Mouse (Mus musculus) MEL (cell line): Measurements from ENCODE around the gene Prr15l. TPM values are rescaled to one million over a fixed set of nuclear protein-coding genes. Genes with fewer than 3 reads are reported as not detected.
A peak's percentile ranks its signal among the peaks of the same experiment; 100 is the strongest.

ENCODE experiments used
- DNase-seq: peaks from one replicate; pipeline ENCODE4 v3.0.0; 2011; ENCODE audit warnings: low read depth, low spot score
- H3K27ac ChIP-seq: 2 replicates; pipeline ENCODE4 v1.5.1; 2012; ENCODE audit warnings: low read depth, mild to moderate bottlenecking, control low read depth, low read length, moderate library complexity; ENCODE audit not compliant: control insufficient read depth
- H3K27me3 ChIP-seq, 2 experiments: fragments of 150-350 bp in 1 of 2; sonication (generic) in 1 of 2; 2 replicates each; pipeline ENCODE4 v1.6.1; 2012; ENCODE audit warnings: low read length in 2 of 2, mild to moderate bottlenecking in 2 of 2, improper control_type of control experiment in 1 of 2, moderate library complexity in 1 of 2; ENCODE audit not compliant: insufficient read depth in 2 of 2, control insufficient read depth in 1 of 2
- H3K36me3 ChIP-seq, 2 experiments: 2 replicates each; pipeline ENCODE4 v1.6.1; 2012 to 2014; ENCODE audit warnings: low read length in 2 of 2, improper control_type of control experiment in 1 of 2, inconsistent platforms in 1 of 2, mild to moderate bottlenecking in 1 of 2; ENCODE audit not compliant: insufficient read depth in 2 of 2, control insufficient read depth in 1 of 2
- H3K4me1 ChIP-seq, 2 experiments: fragments of 150-350 bp in 1 of 2; sonication (generic) in 1 of 2; 2 replicates each; pipeline ENCODE4 v1.6.1; 2012; ENCODE audit warnings: low read length in 2 of 2, improper control_type of control experiment in 1 of 2, mild to moderate bottlenecking in 1 of 2; ENCODE audit not compliant: insufficient read depth in 2 of 2, control insufficient read depth in 1 of 2
- H3K4me3 ChIP-seq, 2 experiments: fragments of 150-350 bp in 1 of 2; sonication (generic) in 1 of 2; 2 replicates each; pipeline ENCODE4 v1.5.1; 2012; ENCODE audit warnings: low read depth in 2 of 2, low read length in 2 of 2, mild to moderate bottlenecking in 2 of 2, moderate library complexity in 2 of 2, control low read depth in 1 of 2, improper control_type of control experiment in 1 of 2; ENCODE audit not compliant: control insufficient read depth in 1 of 2, insufficient read depth in 1 of 2
- H3K79me2 ChIP-seq: 2 replicates; pipeline ENCODE4 v1.6.1; 2012; ENCODE audit warnings: mild to moderate bottlenecking, low read length, moderate library complexity; ENCODE audit not compliant: control insufficient read depth, poor library complexity, insufficient read depth
- H3K9ac ChIP-seq: 2 replicates; pipeline ENCODE4 v1.6.1; 2012; ENCODE audit warnings: low read depth, mild to moderate bottlenecking, control low read depth, low read length, moderate library complexity; ENCODE audit not compliant: control insufficient read depth, poor library complexity, severe bottlenecking
- H3K9me3 ChIP-seq: fragments of 150-350 bp; sonication (generic); replicated peaks from 2 replicates; pipeline ENCODE4 v1.6.1; 2012; ENCODE audit warnings: mild to moderate bottlenecking, low read length, improper control_type of control experiment, moderate library complexity; ENCODE audit not compliant: insufficient read depth
- CTCF ChIP-seq, 3 experiments: IDR thresholded peaks in 2 of 3; conservative IDR thresholded peaks in 1 of 3; 2 replicates each; pipeline ENCODE4 v1.5.1; 2011 to 2012; ENCODE audit warnings: low read length in 3 of 3, low read depth in 2 of 3, mild to moderate bottlenecking in 2 of 3, improper control_type of control experiment in 1 of 3, inconsistent platforms in 1 of 3, mixed read lengths in 1 of 3, moderate library complexity in 1 of 3; ENCODE audit not compliant: control insufficient read depth in 1 of 3, insufficient read depth in 1 of 3, poor library complexity in 1 of 3, severe bottlenecking in 1 of 3
- E2F4 ChIP-seq: IDR thresholded peaks from 2 replicates; pipeline ENCODE4 v1.6.1; 2011; ENCODE audit warnings: low read depth, low read length, improper control_type of control experiment, borderline replicate concordance
- ETS1 ChIP-seq: IDR thresholded peaks from 2 replicates; pipeline ENCODE4 v1.6.1; 2012; ENCODE audit warnings: low read depth, mild to moderate bottlenecking, inconsistent platforms, low read length, improper control_type of control experiment, moderate library complexity
- GABPA ChIP-seq: IDR thresholded peaks from 2 replicates; pipeline ENCODE4 v1.6.1; 2012; ENCODE audit warnings: low read depth, mild to moderate bottlenecking, inconsistent platforms, low read length, improper control_type of control experiment, moderate library complexity
- GATA1 ChIP-seq: IDR thresholded peaks from 2 replicates; pipeline ENCODE4 v1.6.1; 2011; ENCODE audit warnings: low read depth, low read length, improper control_type of control experiment
- HCFC1 ChIP-seq: IDR thresholded peaks from 2 replicates; pipeline ENCODE4 v1.6.1; 2012; ENCODE audit warnings: low read depth, mild to moderate bottlenecking, inconsistent platforms, low read length, improper control_type of control experiment, moderate library complexity
- JUND ChIP-seq: IDR thresholded peaks from 2 replicates; pipeline ENCODE4 v1.6.1; 2011; ENCODE audit warnings: low read depth, mild to moderate bottlenecking, improper control_type of control experiment, low read length
- KAT2A ChIP-seq: conservative IDR thresholded peaks from 2 replicates; pipeline ENCODE4 v1.6.1; 2012; ENCODE audit warnings: low read depth, low read length, improper control_type of control experiment, inconsistent platforms
- MAFK ChIP-seq: IDR thresholded peaks from 2 replicates; pipeline ENCODE4 v1.6.1; 2011; ENCODE audit warnings: low read depth, mild to moderate bottlenecking, low read length, improper control_type of control experiment, borderline replicate concordance
- MAZ ChIP-seq: IDR thresholded peaks from 2 replicates; pipeline ENCODE4 v1.6.1; 2012; ENCODE audit warnings: low read depth, mild to moderate bottlenecking, inconsistent platforms, low read length, improper control_type of control experiment
- MXI1 ChIP-seq: IDR thresholded peaks from 2 replicates; pipeline ENCODE4 v1.6.1; 2011; ENCODE audit warnings: mild to moderate bottlenecking, low read depth, low read length, improper control_type of control experiment
- MYB ChIP-seq: IDR thresholded peaks from 2 replicates; pipeline ENCODE4 v1.6.1; 2011; ENCODE audit warnings: mild to moderate bottlenecking, low read depth, low read length, improper control_type of control experiment
- MYC ChIP-seq: IDR thresholded peaks from 2 replicates; pipeline ENCODE4 v1.6.1; 2011; ENCODE audit warnings: low read depth, mild to moderate bottlenecking, low read length, improper control_type of control experiment, moderate library complexity
- NELFE ChIP-seq: IDR thresholded peaks from 2 replicates; pipeline ENCODE4 v1.6.1; 2011; ENCODE audit warnings: low read depth, low read length, improper control_type of control experiment
- POLR2A ChIP-seq, 2 experiments: IDR thresholded peaks; 2 replicates each; pipeline ENCODE4 v1.6.1; 2011 to 2012; ENCODE audit warnings: low read length in 2 of 2, mild to moderate bottlenecking in 2 of 2, control low read depth in 1 of 2, improper control_type of control experiment in 1 of 2, low read depth in 1 of 2, moderate library complexity in 1 of 2; ENCODE audit not compliant: control insufficient read depth in 1 of 2, insufficient read depth in 1 of 2, poor library complexity in 1 of 2
- POLR2AphosphoS2 ChIP-seq: IDR thresholded peaks from 2 replicates; pipeline ENCODE4 v1.6.1; 2011; ENCODE audit warnings: low read length, improper control_type of control experiment
- POLR2AphosphoS5 ChIP-seq: IDR thresholded peaks from 2 replicates; pipeline ENCODE4 v1.6.1; 2012; ENCODE audit warnings: low read depth, borderline replicate concordance, mild to moderate bottlenecking, inconsistent platforms, low read length, moderate library complexity, mixed read lengths
- RAD21 ChIP-seq: IDR thresholded peaks from 2 replicates; pipeline ENCODE4 v1.6.1; 2011; ENCODE audit warnings: mild to moderate bottlenecking, low read depth, low read length, improper control_type of control experiment
- SIN3A ChIP-seq: IDR thresholded peaks from 2 replicates; pipeline ENCODE4 v1.6.1; 2012; ENCODE audit warnings: low read length, improper control_type of control experiment, inconsistent platforms
- SMC3 ChIP-seq: IDR thresholded peaks from 2 replicates; pipeline ENCODE4 v1.6.1; 2011; ENCODE audit warnings: low read depth, low read length, improper control_type of control experiment
- TBP ChIP-seq: IDR thresholded peaks from 2 replicates; pipeline ENCODE4 v1.8.0; 2011; ENCODE audit warnings: low read depth, low read length, improper control_type of control experiment
- USF2 ChIP-seq, 2 experiments: IDR thresholded peaks; 2 replicates each; pipeline ENCODE4 v1.6.1; 2011 to 2012; ENCODE audit warnings: improper control_type of control experiment in 2 of 2, low read length in 2 of 2, borderline replicate concordance in 1 of 2, inconsistent platforms in 1 of 2, low read depth in 1 of 2, mild to moderate bottlenecking in 1 of 2; ENCODE audit not compliant: insufficient read depth in 1 of 2
- ZMIZ1 ChIP-seq: IDR thresholded peaks from 2 replicates; pipeline ENCODE4 v1.6.1; 2012; ENCODE audit warnings: low read depth, mild to moderate bottlenecking, inconsistent platforms, low read length, improper control_type of control experiment, moderate library complexity
- ZNF384 ChIP-seq: IDR thresholded peaks from 2 replicates; pipeline ENCODE4 v1.6.1; 2012; ENCODE audit warnings: low read depth, mild to moderate bottlenecking, inconsistent platforms, low read length, improper control_type of control experiment
- polyA plus RNA-seq, 2 experiments: library from polyadenylated mRNA; stranded (reverse) in 1 of 2; unstranded in 1 of 2; fragments of >175 nt in 1 of 2; fragments of >200 nt in 1 of 2; gene quantifications; 2 replicates each; pipeline versions ENCODE4 v1.2.1 to v1.2.4; 2012; ENCODE audit warnings: low replicate concordance in 2 of 2, low read depth in 1 of 2; ENCODE audit not compliant: insufficient read length in 2 of 2, insufficient read depth in 1 of 2, missing spikeins in 1 of 2
- total RNA-seq: library from RNA; depleted of rRNA; stranded (reverse); fragments of 300-350 nt; gene quantifications from 2 replicates; pipeline ENCODE4 v1.2.3, GENCODE M21; 2012

The Prr15l gene
- total and polyA plus RNA-seq, 3 experiments: 0.08 to 0.19 TPM; not detected in 1

DNA sequence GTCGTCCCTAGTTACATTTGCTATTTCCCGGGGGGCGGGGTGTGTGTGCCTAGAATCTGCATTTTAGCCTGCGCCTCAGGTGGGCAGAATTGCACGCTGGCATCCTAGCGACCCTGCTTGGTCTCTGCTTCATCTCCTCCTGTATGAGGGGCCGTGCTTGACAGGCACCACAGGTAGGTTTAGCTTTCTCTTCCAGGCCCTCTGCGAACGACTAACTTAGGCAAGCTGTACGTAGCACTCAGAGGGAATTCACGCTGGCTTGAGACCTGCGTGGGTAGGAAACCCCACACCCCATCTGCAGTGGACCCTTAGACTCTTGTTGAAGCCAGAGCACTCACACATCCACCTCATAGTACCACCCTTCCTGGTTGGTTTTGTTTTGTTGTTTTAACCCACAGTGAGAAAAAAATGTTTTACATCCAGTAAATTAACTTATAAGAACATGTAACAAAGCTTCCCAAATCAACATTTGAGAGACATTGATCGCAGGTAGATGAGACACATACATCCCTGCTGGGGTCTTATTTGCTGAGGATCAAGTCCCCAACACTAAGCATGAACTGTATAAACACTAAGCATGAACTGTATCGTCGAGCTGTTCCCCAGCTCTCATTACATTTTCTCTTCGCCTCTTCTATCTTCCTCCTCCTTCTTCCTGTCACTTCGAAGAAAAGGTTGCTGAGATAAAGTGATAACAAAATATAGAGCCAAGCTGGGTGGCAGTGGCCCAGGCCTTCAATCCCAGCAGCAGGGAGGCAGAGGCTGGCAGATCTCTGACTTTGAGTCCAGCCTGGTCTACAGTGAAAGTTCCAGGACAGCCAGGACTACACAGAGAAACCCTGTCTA lies 50.7 kb downstream of the Prr15l start (continued):
- no peak for TF ChIP-seq KAT2A
- TF ChIP-seq POLR2A (IDR thresholded peaks at IDR 0.05; ENCODE audit: control insufficient read depth in 1 of 2, insufficient read depth in 1 of 2, low read depth in 1 of 2, low read length in 2 of 2, poor library complexity in 1 of 2): no peak
- TF ChIP-seq MAFK: no peak
- TF ChIP-seq MAZ: no peak
- TF ChIP-seq MXI1: peak; percentile 46; the same call in 1 of the 2 replicates
- peak; percentile 9; the same call in 1 of the 2 replicates for TF ChIP-seq POLR2AphosphoS2
- peak; percentile 52; the same call in 1 of the 2 replicates for TF ChIP-seq ETS1
- no peak for TF ChIP-seq GABPA
- TF ChIP-seq MYC: no peak
- TF ChIP-seq GATA1: peak; percentile 76
- no peak for TF ChIP-seq CTCF (IDR thresholded peaks at IDR 0.05 in 2 of 3, conservative IDR thresholded peaks at IDR 0.05 in 1 of 3; ENCODE audit: control insufficient read depth in 1 of 3, insufficient read depth in 1 of 3, low read depth in 2 of 3, low read length in 3 of 3, poor library complexity in 1 of 3, severe bottlenecking in 1 of 3)
- TF ChIP-seq POLR2AphosphoS5: no peak
- peak; percentile 60 for TF ChIP-seq SIN3A

DNA sequence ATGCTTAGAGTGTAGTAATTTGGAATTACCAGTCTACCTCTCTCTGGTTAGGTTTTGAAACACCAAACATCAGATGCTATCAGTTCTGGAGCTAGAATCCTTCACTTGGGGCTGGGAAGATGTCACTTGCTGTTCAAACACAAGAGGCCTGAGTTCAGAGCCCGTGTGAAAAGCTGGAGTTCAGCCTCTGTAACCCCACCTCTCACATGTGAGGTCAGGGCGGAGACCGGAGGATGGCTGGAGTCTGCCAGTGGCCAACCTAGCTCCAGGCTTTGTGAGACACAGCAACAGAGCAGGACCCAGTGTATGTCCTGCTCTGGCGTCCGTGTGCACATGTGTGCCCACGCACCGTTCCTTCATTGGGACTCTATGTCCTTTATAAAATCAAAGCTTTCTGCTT lies 51.4 kb downstream of the Prr15l start:
- TF ChIP-seq KAT2A: no peak
- no peak for TF ChIP-seq TBP
- TF ChIP-seq SIN3A: no peak
- no peak for TF ChIP-seq ZMIZ1
- TF ChIP-seq NELFE: no peak; the same call in 1 of the 2 replicates
- TF ChIP-seq USF2 (IDR thresholded peaks at IDR 0.05; ENCODE audit: borderline replicate concordance in 1 of 2, insufficient read depth in 1 of 2, low read depth in 1 of 2, low read length in 2 of 2): no peak
- no peak for TF ChIP-seq E2F4
- TF ChIP-seq SMC3: no peak
- TF ChIP-seq ZNF384: no peak
- no peak for TF ChIP-seq JUND
- no peak for TF ChIP-seq RAD21
- no peak for TF ChIP-seq HCFC1
- TF ChIP-seq MAZ: no peak
- no peak for TF ChIP-seq MYB
- Histone ChIP-seq H3K27me3 (peaks cover 0 to 4% of the 10 kb centered on the region in 2 experiments; a peak in 1 of 4 replicates), H3K4me3 (no peak overlapping the region), H3K9ac (no peak overlapping the region), H3K27ac (no peak overlapping the region), H3K9me3 (no peaks in the 10 kb centered on the region), H3K79me2 (peaks cover 24% of the 10 kb centered on the region), H3K4me1 (peaks cover 9 to 28% of the 10 kb centered on the region in 2 experiments), H3K36me3 (peaks cover 0 to 24% of the 10 kb centered on the region in 2 experiments; a peak in 2 of 4 replicates)
- DNase-seq: no peak
